Mouse (Mus musculus) hindbrain, postnatal 0 days (tissue): ENCODE data around the gene Krt79. TPM values are rescaled to one million over a fixed set of nuclear protein-coding genes. Genes with fewer than 3 reads are reported as not detected.

Source experiments
- ATAC-seq: fragments of 200-750 bp; cut with Nextera tagmentation; 2 replicates; pipeline ENCODE4 v1.8.0; 2017; ENCODE audit warnings: mild to moderate bottlenecking, moderate TSS enrichment, moderate library complexity
- DNase-seq: peaks from one replicate; pipeline ENCODE4 v3.0.0-alpha.2; 2015; ENCODE audit warnings: low spot score
- H3K27ac ChIP-seq: fragments of 300-500 bp; sonication (generic); 2 replicates; pipeline ENCODE4 v1.5.1; 2014; ENCODE audit warnings: mild to moderate bottlenecking
- H3K27me3 ChIP-seq: fragments of 300-500 bp; sonication (generic); 2 replicates; pipeline ENCODE4 v1.6.1; 2014; ENCODE audit warnings: low read length, mixed read lengths; ENCODE audit not compliant: insufficient read depth
- H3K36me3 ChIP-seq: fragments of 300-500 bp; sonication (generic); 2 replicates; pipeline ENCODE4 v1.6.1; 2014; ENCODE audit warnings: low read length, mixed read lengths; ENCODE audit not compliant: insufficient read depth
- H3K4me1 ChIP-seq: fragments of 300-500 bp; sonication (generic); 2 replicates; pipeline ENCODE4 v1.6.1; 2014; ENCODE audit warnings: antibody characterized with exemption, low read length, mixed read lengths; ENCODE audit not compliant: insufficient read depth
- H3K4me2 ChIP-seq: fragments of 300-500 bp; sonication (generic); 2 replicates; pipeline ENCODE4 v1.6.1; 2014; ENCODE audit warnings: low read depth, mild to moderate bottlenecking, low read length, moderate library complexity, mixed read lengths
- H3K4me3 ChIP-seq: fragments of 300-500 bp; sonication (generic); 2 replicates; pipeline ENCODE4 v1.5.1; 2014; ENCODE audit warnings: low read length
- H3K9ac ChIP-seq: fragments of 300-500 bp; sonication (generic); replicated peaks from 2 replicates; pipeline ENCODE4 v1.6.1; 2014; ENCODE audit warnings: mild to moderate bottlenecking, low read length, moderate library complexity, mixed read lengths
- H3K9me3 ChIP-seq: fragments of 300-500 bp; sonication (generic); 2 replicates; pipeline ENCODE4 v1.6.1; 2016; ENCODE audit warnings: low read length, mixed read lengths
- CTCF ChIP-seq: IDR thresholded peaks from 2 replicates; pipeline ENCODE4 v1.5.1; 2016; ENCODE audit warnings: antibody characterized with exemption, control low read depth, low read depth
- WGBS: fragments of 180-500 bp; shearing (Covaris S2); extraction: QIAGEN DNeasy Blood & Tissue Kit; methylation state at CpG from one replicate; pipeline ENCODE4 v1.1.7; 2014; 5-methylcytosine and 5-hydroxymethylcytosine counted together
- polyA plus RNA-seq: library from polyadenylated mRNA; unstranded; fragments of >200 nt; fragmentation: Nextera tagmentation; extraction: Ambion mirVana; gene quantifications from 2 replicates; pipeline ENCODE4 v1.2.1, GENCODE M21; 2015
- total RNA-seq: library from RNA; depleted of rRNA; stranded (reverse); fragments of >200 nt; gene quantifications from 2 replicates; pipeline ENCODE4 v1.2.3, GENCODE M21; 2014

Gene Krt79
- total and polyA plus RNA-seq, 2 experiments from 2014 or later, result 0.21 to 0.50 TPM

DNA sequence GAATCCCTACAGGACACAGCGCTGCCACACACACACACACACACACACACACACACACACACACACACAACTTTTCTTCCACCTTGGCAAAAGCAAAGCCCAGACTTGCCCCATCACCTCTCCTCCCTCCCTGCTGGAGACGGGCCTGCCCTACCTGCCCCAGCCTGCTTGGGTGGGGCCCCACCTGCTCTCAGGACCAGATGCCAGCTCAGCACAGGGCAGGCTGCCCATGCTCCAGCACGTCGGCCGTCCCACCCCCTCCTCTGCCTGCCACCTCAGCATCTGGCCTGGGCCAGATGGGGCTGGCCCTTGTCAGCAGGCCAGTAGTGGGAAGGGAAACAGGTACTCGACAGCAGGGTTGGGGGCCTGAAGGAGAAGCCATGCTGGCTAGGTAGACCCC, 40.7 kb upstream of the Krt79 start:
- no peak overlapping the region for H3K27ac ChIP-seq
- no peaks in the 10 kb centered on the region for H3K4me1 ChIP-seq
- no peaks in the 10 kb centered on the region for H3K27me3 ChIP-seq
- no peak for DNase-seq
- H3K36me3 ChIP-seq, result no peaks in the 10 kb centered on the region
- no peaks in the 10 kb centered on the region for H3K9me3 ChIP-seq
- no peak overlapping the region for H3K4me2 ChIP-seq
- no peak for ATAC-seq
- WGBS, result 77% methylated on average over 6 of the region's 6 CpGs
- H3K9ac ChIP-seq, result no peak overlapping the region
- TF ChIP-seq CTCF, result no peak
- no peak overlapping the region for H3K4me3 ChIP-seq

DNA sequence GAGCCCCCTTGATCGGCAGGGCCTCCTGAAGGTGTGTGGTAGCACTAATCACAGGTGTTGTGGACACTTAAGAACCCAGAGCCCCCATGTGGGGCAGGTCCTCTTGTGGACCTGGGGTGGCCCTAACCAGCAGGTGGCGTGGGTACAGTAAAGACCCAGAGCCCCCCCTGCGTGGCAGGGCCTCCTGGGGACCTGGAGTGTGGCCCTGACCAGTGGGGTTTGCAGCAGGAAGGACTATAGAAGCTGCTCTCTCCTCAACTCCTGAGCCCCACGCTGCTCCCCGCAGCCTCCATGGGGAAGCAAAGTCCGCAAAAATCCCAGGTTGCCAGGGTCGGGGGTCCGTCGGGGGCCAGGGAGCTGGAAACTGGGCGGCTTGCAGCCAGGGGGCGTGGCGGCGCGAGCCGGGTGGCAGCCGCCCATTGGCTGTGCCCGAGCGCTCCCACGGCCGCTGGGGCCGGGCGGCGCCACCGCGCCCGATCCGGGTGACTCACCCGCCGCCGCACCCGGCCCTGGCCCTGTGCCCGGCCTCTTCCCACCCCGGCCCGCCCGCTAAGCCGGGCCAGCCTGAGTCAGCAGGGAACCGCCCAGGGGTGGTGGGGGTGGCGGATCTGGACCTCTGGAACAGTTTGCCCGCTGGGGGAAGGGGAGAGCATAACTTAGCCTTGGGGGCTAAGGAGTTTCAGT, 37.1 kb upstream of the Krt79 start:
- peak; percentile 74 for ATAC-seq
- peak overlapping the region; percentile 81 for H3K4me2 ChIP-seq
- no peaks in the 10 kb centered on the region for H3K27me3 ChIP-seq
- H3K36me3 ChIP-seq, result no peaks in the 10 kb centered on the region
- H3K9me3 ChIP-seq, result no peaks in the 10 kb centered on the region
- peak overlapping the region; percentile 56 for H3K9ac ChIP-seq
- 4% methylated on average over 31 of the region's 39 CpGs for WGBS
- DNase-seq, result peak; percentile 76
- peak overlapping the region; percentile 38 for H3K4me3 ChIP-seq
- peak; percentile 25 for TF ChIP-seq CTCF
- H3K27ac ChIP-seq, result peak overlapping the region; percentile 63
- H3K4me1 ChIP-seq, result no peaks in the 10 kb centered on the region

DNA sequence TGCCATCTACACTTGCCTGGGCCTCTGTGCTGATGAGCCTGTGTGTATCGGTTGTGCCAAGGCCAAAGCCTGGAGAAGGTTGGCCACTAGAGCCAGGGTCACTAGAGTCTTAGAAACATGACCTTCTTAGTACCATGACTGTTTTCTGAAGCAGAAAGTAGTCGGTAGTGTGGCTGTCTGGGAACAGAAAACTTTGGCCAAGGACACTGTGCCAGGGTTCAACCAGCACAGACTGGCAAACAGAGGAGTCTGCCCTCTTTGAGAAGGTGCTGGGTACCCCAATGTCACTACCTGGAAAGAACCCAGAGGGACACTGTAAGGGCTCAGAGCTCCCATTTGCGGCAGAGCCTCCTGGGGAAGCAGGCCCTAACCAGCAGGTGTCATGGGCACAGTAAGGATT, 36.5 kb upstream of the Krt79 start:
- no peaks in the 10 kb centered on the region for H3K9me3 ChIP-seq
- peak overlapping the region; percentile 63 for H3K27ac ChIP-seq
- 44% methylated on average over 3 of the region's 3 CpGs for WGBS
- no peak for DNase-seq
- H3K4me3 ChIP-seq, result no peak overlapping the region
- H3K9ac ChIP-seq, result peak overlapping the region; percentile 56; the same call in 1 of the 2 replicates
- no peaks in the 10 kb centered on the region for H3K27me3 ChIP-seq
- peak overlapping the region; percentile 81 for H3K4me2 ChIP-seq
- TF ChIP-seq CTCF, result no peak
- ATAC-seq, result no peak
- no peaks in the 10 kb centered on the region for H3K4me1 ChIP-seq
- H3K36me3 ChIP-seq, result no peaks in the 10 kb centered on the region

DNA sequence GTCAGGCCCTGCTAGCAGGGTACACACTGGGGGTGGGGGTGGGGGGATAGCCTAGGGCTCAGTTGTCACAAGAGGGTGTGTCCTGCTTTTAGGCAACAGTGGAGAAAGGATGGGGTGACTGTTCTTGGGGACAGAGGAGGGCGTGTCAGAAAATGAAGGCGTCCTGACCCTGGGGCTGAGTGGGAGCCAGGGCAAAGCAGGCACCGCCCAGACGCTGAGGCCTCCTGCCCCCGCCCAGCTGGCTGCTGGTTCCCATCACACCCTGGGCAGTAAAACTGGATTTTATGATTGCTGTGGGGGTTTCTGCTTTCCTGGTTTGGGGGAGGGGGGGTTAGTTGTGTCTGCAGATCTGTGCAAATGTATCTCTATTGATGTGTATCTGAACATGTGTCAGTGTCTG, 35.9 kb upstream of the Krt79 start:
- no peaks in the 10 kb centered on the region for H3K36me3 ChIP-seq
- H3K27ac ChIP-seq, result no peak overlapping the region
- no peak overlapping the region for H3K4me2 ChIP-seq
- ATAC-seq (no peak), DNase-seq (no peak)
- WGBS, result 83% methylated on average over 5 of the region's 5 CpGs
- H3K9me3 ChIP-seq, result no peaks in the 10 kb centered on the region
- no peak overlapping the region for H3K4me3 ChIP-seq
- no peaks in the 10 kb centered on the region for H3K27me3 ChIP-seq
- no peak for TF ChIP-seq CTCF
- H3K4me1 ChIP-seq, result no peaks in the 10 kb centered on the region
- H3K9ac ChIP-seq, result no peak overlapping the region

DNA sequence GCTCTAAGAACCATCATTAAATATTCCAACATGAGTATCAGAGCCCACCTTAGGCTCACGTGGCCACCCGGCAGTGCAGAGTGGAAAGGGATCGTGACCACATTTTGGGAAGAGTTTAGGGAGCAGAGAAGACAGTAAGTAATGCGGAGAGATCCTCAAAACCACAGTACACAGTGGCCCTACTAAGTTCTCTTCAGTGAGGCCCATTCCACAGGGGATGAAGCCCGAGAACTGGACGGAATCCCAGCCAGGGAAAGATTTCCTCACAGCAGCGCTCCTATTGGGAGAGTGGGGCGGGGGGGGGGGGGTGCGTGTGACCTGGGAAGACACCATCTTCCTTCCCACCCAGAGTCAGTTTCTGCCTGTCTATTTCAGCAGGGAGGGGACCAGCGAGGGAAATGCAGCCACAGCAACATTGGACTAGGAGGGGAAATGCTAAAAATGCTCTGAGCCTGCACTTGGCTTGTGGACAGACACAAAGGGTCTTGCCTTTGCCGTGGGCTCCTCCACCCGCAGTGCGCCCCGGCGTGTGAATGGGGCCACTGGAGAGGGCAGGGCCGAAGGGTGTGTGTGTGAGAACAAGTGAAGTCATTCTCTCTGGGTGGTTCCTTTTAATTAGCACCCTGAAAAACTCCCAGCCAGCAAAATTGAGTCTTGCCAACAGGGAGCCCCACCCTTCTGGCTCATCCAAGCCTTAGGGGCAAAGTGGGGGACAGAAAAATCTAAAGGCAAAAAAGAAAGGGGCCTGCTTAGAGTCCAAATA, 34.1 kb upstream of the Krt79 start:
- no peak overlapping the region for H3K9ac ChIP-seq
- no peak overlapping the region for H3K4me3 ChIP-seq
- no peaks in the 10 kb centered on the region for H3K36me3 ChIP-seq
- no peak for TF ChIP-seq CTCF
- H3K4me1 ChIP-seq, result no peaks in the 10 kb centered on the region
- H3K9me3 ChIP-seq, result no peaks in the 10 kb centered on the region
- no peak overlapping the region for H3K27ac ChIP-seq
- H3K4me2 ChIP-seq, result no peak overlapping the region
- ATAC-seq (no peak), DNase-seq (no peak)
- H3K27me3 ChIP-seq, result no peaks in the 10 kb centered on the region
- 54% methylated on average over 15 of the region's 16 CpGs for WGBS

DNA sequence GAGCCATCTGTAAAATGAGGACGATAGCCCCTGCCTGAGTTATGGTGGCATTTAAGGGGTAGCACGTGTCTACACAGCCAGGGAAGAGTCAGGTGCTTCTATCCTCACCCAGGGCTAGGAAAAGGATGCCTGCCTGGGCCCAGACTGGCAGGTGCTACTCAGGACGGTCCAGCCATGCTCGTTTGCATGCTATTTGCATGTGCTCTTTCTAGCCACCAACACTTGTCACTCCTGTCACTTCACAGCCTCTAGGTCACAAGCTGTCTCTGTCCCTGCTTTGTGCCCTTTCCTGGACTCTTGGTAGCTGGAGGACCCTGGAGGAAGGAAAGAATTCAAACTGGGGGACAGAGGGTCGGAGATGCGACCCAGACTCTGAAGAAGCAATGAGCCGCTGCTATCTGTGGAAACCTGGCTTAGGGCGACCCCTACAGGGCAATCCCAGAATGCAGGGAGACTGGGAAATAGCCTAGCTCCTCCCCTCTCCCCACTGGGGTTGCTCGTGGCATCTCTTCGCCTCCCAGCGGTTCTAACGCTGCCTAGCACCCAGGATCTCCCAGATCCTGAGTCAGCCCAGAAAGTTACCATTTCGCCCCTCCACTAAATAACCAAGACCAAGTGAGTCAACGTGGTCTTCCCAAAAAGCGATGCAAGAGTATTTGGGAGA, 33.4 kb upstream of the Krt79 start:
- Histone ChIP-seq H3K9ac (no peak overlapping the region), H3K27me3 (no peaks in the 10 kb centered on the region), H3K9me3 (no peaks in the 10 kb centered on the region), H3K36me3 (no peaks in the 10 kb centered on the region), H3K27ac (no peak overlapping the region), H3K4me1 (no peaks in the 10 kb centered on the region), H3K4me2 (no peak overlapping the region), H3K4me3 (no peak overlapping the region)
- ATAC-seq, result peak; percentile 87
- WGBS, result 11% methylated on average over 15 of the region's 15 CpGs
- TF ChIP-seq CTCF, result peak; percentile 99
- DNase-seq, result peak; percentile 97
